Mouse (Mus musculus): Measurements from ENCODE around the gene Tcirg1. TPM values are rescaled to one million over a fixed set of nuclear protein-coding genes. Genes with fewer than 3 reads are reported as not detected.

Tcirg1 gene
- polyA plus RNA-seq, 1 experiment from 2014 or later = 34.8 TPM

- Histone ChIP-seq H3K27ac (ENCODE audit: low read depth) (peak overlapping the region; percentile 59; the same call in 1 of the 2 replicates), H3K27me3 (replicated peaks; ENCODE audit: control insufficient read depth, insufficient read depth, low read length) (no peaks in the 10 kb centered on the region), H3K4me3 (ENCODE audit: low read depth, low read length) (peak overlapping the region; percentile 79), H3K36me3 (ENCODE audit: control insufficient read depth, insufficient read depth, low read length) (peaks cover 59% of the 10 kb centered on the region), H3K4me1 (replicated peaks; ENCODE audit: control insufficient read depth, insufficient read depth, low read length) (peaks cover 23% of the 10 kb centered on the region), H3K9me3 (ENCODE audit: control insufficient read depth, low read length) (no peaks in the 10 kb centered on the region), H3K4me2 (ENCODE audit: low read length) (peak overlapping the region; percentile 84), H3K9ac (ENCODE audit: low read length) (peak overlapping the region; percentile 65)
- 31% methylated on average over 10 of the region's 10 CpGs for WGBS
- no peak for DNase-seq (ENCODE audit: low spot score)
- peak; percentile 4 for ATAC-seq (replicated peaks; ENCODE audit: low FRiP score, low TSS enrichment, low read depth)
Measured at GRCm38 (mm10) chr19:3906326-3906725, 607 bp downstream of the Tcirg1 start.

GRCm38 (mm10) chr19:3905261-3905969 lies 1.5 kb downstream of the Tcirg1 start:
- ATAC-seq (replicated peaks; ENCODE audit: low FRiP score, low TSS enrichment, low read depth) (no peak), DNase-seq (ENCODE audit: low spot score) (peak; percentile 65)
- H3K9me3 ChIP-seq (ENCODE audit: control insufficient read depth, low read length) = no peaks in the 10 kb centered on the region
- no peaks in the 10 kb centered on the region for H3K27me3 ChIP-seq (replicated peaks; ENCODE audit: control insufficient read depth, insufficient read depth, low read length)
- peaks cover 23% of the 10 kb centered on the region for H3K4me1 ChIP-seq (replicated peaks; ENCODE audit: control insufficient read depth, insufficient read depth, low read length)
- peak overlapping the region; percentile 79 for H3K4me3 ChIP-seq (ENCODE audit: low read depth, low read length)
- peaks cover 53% of the 10 kb centered on the region for H3K36me3 ChIP-seq (ENCODE audit: control insufficient read depth, insufficient read depth, low read length)
- H3K4me2 ChIP-seq (ENCODE audit: low read length) = peak overlapping the region; percentile 84
- WGBS = 23% methylated on average over 6 of the region's 6 CpGs
- peak overlapping the region; percentile 22; the same call in 1 of the 2 replicates for H3K27ac ChIP-seq (ENCODE audit: low read depth)
- H3K9ac ChIP-seq (ENCODE audit: low read length) = peak overlapping the region; percentile 65

- no peak for ATAC-seq (replicated peaks; ENCODE audit: low FRiP score, low TSS enrichment, low read depth)
- peak overlapping the region; percentile 84; the same call in 1 of the 2 replicates for H3K4me2 ChIP-seq (ENCODE audit: low read length)
- H3K36me3 ChIP-seq (ENCODE audit: control insufficient read depth, insufficient read depth, low read length) = peaks cover 42% of the 10 kb centered on the region
- no peaks in the 10 kb centered on the region for H3K9me3 ChIP-seq (ENCODE audit: control insufficient read depth, low read length)
- H3K4me1 ChIP-seq (replicated peaks; ENCODE audit: control insufficient read depth, insufficient read depth, low read length) = peaks cover 23% of the 10 kb centered on the region
- no peak overlapping the region for H3K4me3 ChIP-seq (ENCODE audit: low read depth, low read length)
- H3K27ac ChIP-seq (ENCODE audit: low read depth) = no peak overlapping the region
- DNase-seq (ENCODE audit: low spot score) = no peak
- H3K9ac ChIP-seq (ENCODE audit: low read length) = no peak overlapping the region
- no peaks in the 10 kb centered on the region for H3K27me3 ChIP-seq (replicated peaks; ENCODE audit: control insufficient read depth, insufficient read depth, low read length)
- 76% methylated on average over 10 of the region's 10 CpGs for WGBS
Measured at GRCm38 (mm10) chr19:3904363-3904675, 2.6 kb downstream of the Tcirg1 start.

GRCm38 (mm10) chr19:3903648-3904362 lies 3.1 kb downstream of the Tcirg1 start:
- H3K9me3 ChIP-seq (ENCODE audit: control insufficient read depth, low read length) = no peaks in the 10 kb centered on the region
- peaks cover 23% of the 10 kb centered on the region for H3K4me1 ChIP-seq (replicated peaks; ENCODE audit: control insufficient read depth, insufficient read depth, low read length)
- DNase-seq (ENCODE audit: low spot score) = no peak
- no peak for ATAC-seq (replicated peaks; ENCODE audit: low FRiP score, low TSS enrichment, low read depth)
- no peaks in the 10 kb centered on the region for H3K27me3 ChIP-seq (replicated peaks; ENCODE audit: control insufficient read depth, insufficient read depth, low read length)
- H3K36me3 ChIP-seq (ENCODE audit: control insufficient read depth, insufficient read depth, low read length) = peaks cover 42% of the 10 kb centered on the region
- 74% methylated on average over 25 of the region's 25 CpGs for WGBS
- H3K9ac ChIP-seq (ENCODE audit: low read length) = no peak overlapping the region
- no peak overlapping the region for H3K27ac ChIP-seq (ENCODE audit: low read depth)
- H3K4me3 ChIP-seq (ENCODE audit: low read depth, low read length) = no peak overlapping the region
- no peak overlapping the region for H3K4me2 ChIP-seq (ENCODE audit: low read length)

- DNase-seq (ENCODE audit: low spot score) = no peak
- Histone ChIP-seq H3K9me3 (ENCODE audit: control insufficient read depth, low read length) (no peaks in the 10 kb centered on the region), H3K4me1 (replicated peaks; ENCODE audit: control insufficient read depth, insufficient read depth, low read length) (peaks cover 23% of the 10 kb centered on the region), H3K4me3 (ENCODE audit: low read depth, low read length) (no peak overlapping the region), H3K36me3 (ENCODE audit: control insufficient read depth, insufficient read depth, low read length) (peaks cover 39% of the 10 kb centered on the region), H3K27me3 (replicated peaks; ENCODE audit: control insufficient read depth, insufficient read depth, low read length) (no peaks in the 10 kb centered on the region), H3K27ac (ENCODE audit: low read depth) (no peak overlapping the region), H3K9ac (ENCODE audit: low read length) (no peak overlapping the region), H3K4me2 (ENCODE audit: low read length) (no peak overlapping the region)
- WGBS = 87% methylated on average over 12 of the region's 12 CpGs
- ATAC-seq (replicated peaks; ENCODE audit: low FRiP score, low TSS enrichment, low read depth) = no peak
Measured at GRCm38 (mm10) chr19:3902966-3903365, 4.0 kb downstream of the Tcirg1 start.

- DNase-seq (ENCODE audit: low spot score) (no peak), ATAC-seq (replicated peaks; ENCODE audit: low FRiP score, low TSS enrichment, low read depth) (no peak)
- Histone ChIP-seq H3K36me3 (ENCODE audit: control insufficient read depth, insufficient read depth, low read length) (peaks cover 68% of the 10 kb centered on the region), H3K4me3 (ENCODE audit: low read depth, low read length) (no peak overlapping the region), H3K9ac (ENCODE audit: low read length) (no peak overlapping the region), H3K4me2 (ENCODE audit: low read length) (no peak overlapping the region), H3K27me3 (replicated peaks; ENCODE audit: control insufficient read depth, insufficient read depth, low read length) (no peaks in the 10 kb centered on the region), H3K9me3 (ENCODE audit: control insufficient read depth, low read length) (no peaks in the 10 kb centered on the region), H3K27ac (ENCODE audit: low read depth) (no peak overlapping the region), H3K4me1 (replicated peaks; ENCODE audit: control insufficient read depth, insufficient read depth, low read length) (no peaks in the 10 kb centered on the region)
- WGBS = 95% methylated on average over 4 of the region's 4 CpGs
Measured at GRCm38 (mm10) chr19:3899618-3900017, 7.3 kb downstream of the Tcirg1 start.

- Histone ChIP-seq H3K36me3 (ENCODE audit: control insufficient read depth, insufficient read depth, low read length) (peaks cover 74% of the 10 kb centered on the region), H3K9me3 (ENCODE audit: control insufficient read depth, low read length) (no peaks in the 10 kb centered on the region), H3K27me3 (replicated peaks; ENCODE audit: control insufficient read depth, insufficient read depth, low read length) (no peaks in the 10 kb centered on the region), H3K9ac (ENCODE audit: low read length) (no peak overlapping the region), H3K4me2 (ENCODE audit: low read length) (no peak overlapping the region), H3K4me3 (ENCODE audit: low read depth, low read length) (no peak overlapping the region), H3K4me1 (replicated peaks; ENCODE audit: control insufficient read depth, insufficient read depth, low read length) (no peaks in the 10 kb centered on the region), H3K27ac (ENCODE audit: low read depth) (no peak overlapping the region)
- 86% methylated on average over 7 of the region's 7 CpGs for WGBS
- ATAC-seq (replicated peaks; ENCODE audit: low FRiP score, low TSS enrichment, low read depth) (no peak), DNase-seq (ENCODE audit: low spot score) (no peak)
Measured at GRCm38 (mm10) chr19:3898952-3899351, 8.0 kb downstream of the Tcirg1 start.

- no peak overlapping the region for H3K4me3 ChIP-seq (ENCODE audit: low read depth, low read length)
- no peak overlapping the region for H3K4me2 ChIP-seq (ENCODE audit: low read length)
- ATAC-seq (replicated peaks; ENCODE audit: low FRiP score, low TSS enrichment, low read depth) = no peak
- no peak for DNase-seq (ENCODE audit: low spot score)
- no peaks in the 10 kb centered on the region for H3K27me3 ChIP-seq (replicated peaks; ENCODE audit: control insufficient read depth, insufficient read depth, low read length)
- 87% methylated on average over 5 of the region's 5 CpGs for WGBS
- no peaks in the 10 kb centered on the region for H3K9me3 ChIP-seq (ENCODE audit: control insufficient read depth, low read length)
- no peak overlapping the region for H3K9ac ChIP-seq (ENCODE audit: low read length)
- no peak overlapping the region for H3K27ac ChIP-seq (ENCODE audit: low read depth)
- no peaks in the 10 kb centered on the region for H3K4me1 ChIP-seq (replicated peaks; ENCODE audit: control insufficient read depth, insufficient read depth, low read length)
- H3K36me3 ChIP-seq (ENCODE audit: control insufficient read depth, insufficient read depth, low read length) = peaks cover 75% of the 10 kb centered on the region
Measured at GRCm38 (mm10) chr19:3897557-3897956, 9.4 kb downstream of the Tcirg1 start.
